Mouse (Mus musculus): ENCODE results near the gene Nxph4. TPM values are rescaled to one million over a fixed set of nuclear protein-coding genes. Genes with fewer than 3 reads are reported as not detected.
A peak's percentile ranks its signal among the peaks of the same experiment; 100 is the strongest.

Nxph4 gene
- total RNA-seq (2021), result 1 to 10 TPM; 5.2 to 6.5 TPM
- long read RNA-seq, partial matches to known transcripts, result 0 of 2 reads
- long read RNA-seq, other reads (novel, unspliced or antisense), result 2 of 2 reads

- DNase-seq (ENCODE audit: low spot score in 2 of 2), result no peak
Observed at GRCm38 (mm10) chr10:127534036-127534928, at the start of gene Nxph4. Gene Nxph4, minus strand, starts transcription at chr10:127534559.

- DNase-seq (ENCODE audit: low spot score in 2 of 2), result no peak
Observed at GRCm38 (mm10) chr10:127583649-127584048, 49.3 kb upstream of the Nxph4 start.

GRCm38 (mm10) chr10:127581291-127581690 is 46.9 kb upstream of the Nxph4 start:
- no peak for DNase-seq (ENCODE audit: low spot score in 2 of 2)

- DNase-seq (ENCODE audit: low spot score in 2 of 2), result no peak
Observed at GRCm38 (mm10) chr10:127577982-127578381, 43.6 kb upstream of the Nxph4 start.

GRCm38 (mm10) chr10:127577156-127577555 is 42.8 kb upstream of the Nxph4 start:
- no peak for DNase-seq (ENCODE audit: low spot score in 2 of 2)

GRCm38 (mm10) chr10:127576381-127576961 is 42.1 kb upstream of the Nxph4 start:
- peak; percentile 61 to 75 for DNase-seq (ENCODE audit: low spot score in 2 of 2)

GRCm38 (mm10) chr10:127575741-127576140 is 41.4 kb upstream of the Nxph4 start:
- DNase-seq (ENCODE audit: low spot score in 2 of 2), result no peak

- no peak for DNase-seq (ENCODE audit: low spot score in 2 of 2)
Observed at GRCm38 (mm10) chr10:127572281-127572680, 37.9 kb upstream of the Nxph4 start.

GRCm38 (mm10) chr10:127570937-127571641 is 36.7 kb upstream of the Nxph4 start:
- DNase-seq (ENCODE audit: low spot score in 2 of 2), result no peak

- no peak for DNase-seq (ENCODE audit: low spot score in 2 of 2)
Observed at GRCm38 (mm10) chr10:127570384-127570783, 36.0 kb upstream of the Nxph4 start.

GRCm38 (mm10) chr10:127569450-127569849 is 35.1 kb upstream of the Nxph4 start:
- DNase-seq (ENCODE audit: low spot score in 2 of 2), result peak; percentile 84 to 85

- no peak for DNase-seq (ENCODE audit: low spot score in 2 of 2)
Observed at GRCm38 (mm10) chr10:127566553-127567326, 32.4 kb upstream of the Nxph4 start.

- no peak for DNase-seq (ENCODE audit: low spot score in 2 of 2)
Observed at GRCm38 (mm10) chr10:127564301-127564700, 29.9 kb upstream of the Nxph4 start.

- DNase-seq (ENCODE audit: low spot score in 2 of 2), result no peak
Observed at GRCm38 (mm10) chr10:127563840-127564239, 29.5 kb upstream of the Nxph4 start.

- no peak for DNase-seq (ENCODE audit: low spot score in 2 of 2)
Observed at GRCm38 (mm10) chr10:127561145-127561544, 26.8 kb upstream of the Nxph4 start.

- DNase-seq (ENCODE audit: low spot score in 2 of 2), result no peak
Observed at GRCm38 (mm10) chr10:127557397-127557796, 23.0 kb upstream of the Nxph4 start.

GRCm38 (mm10) chr10:127555703-127556102 is 21.3 kb upstream of the Nxph4 start:
- DNase-seq (ENCODE audit: low spot score in 2 of 2), result no peak

GRCm38 (mm10) chr10:127549892-127550291 is 15.5 kb upstream of the Nxph4 start:
- no peak for DNase-seq (ENCODE audit: low spot score in 2 of 2)

GRCm38 (mm10) chr10:127548236-127548635 is 13.9 kb upstream of the Nxph4 start:
- DNase-seq (ENCODE audit: low spot score in 2 of 2), result no peak

- no peak for DNase-seq (ENCODE audit: low spot score in 2 of 2)
Observed at GRCm38 (mm10) chr10:127546505-127546904, 12.1 kb upstream of the Nxph4 start.

GRCm38 (mm10) chr10:127544375-127544774 is 10.0 kb upstream of the Nxph4 start:
- DNase-seq (ENCODE audit: low spot score in 2 of 2), result no peak

All from layer of hippocampus, postnatal 10 days (tissue).